Mouse (Mus musculus) E14TG2a.4 (cell line): ENCODE measurements around the gene Rnf126.

Experiments used
- CTCF ChIP-seq: conservative IDR thresholded peaks from 2 replicates; pipeline ENCODE4 v1.5.1; 2014; ENCODE audit warnings: low read length
- NANOG ChIP-seq: IDR thresholded peaks from 2 replicates; pipeline ENCODE4 v1.6.1; 2014; ENCODE audit warnings: borderline replicate concordance, low read length, mixed read lengths
- POU5F1 ChIP-seq: IDR thresholded peaks from 2 replicates; pipeline ENCODE4 v1.6.1; 2014; ENCODE audit warnings: low read length, borderline replicate concordance

DNA sequence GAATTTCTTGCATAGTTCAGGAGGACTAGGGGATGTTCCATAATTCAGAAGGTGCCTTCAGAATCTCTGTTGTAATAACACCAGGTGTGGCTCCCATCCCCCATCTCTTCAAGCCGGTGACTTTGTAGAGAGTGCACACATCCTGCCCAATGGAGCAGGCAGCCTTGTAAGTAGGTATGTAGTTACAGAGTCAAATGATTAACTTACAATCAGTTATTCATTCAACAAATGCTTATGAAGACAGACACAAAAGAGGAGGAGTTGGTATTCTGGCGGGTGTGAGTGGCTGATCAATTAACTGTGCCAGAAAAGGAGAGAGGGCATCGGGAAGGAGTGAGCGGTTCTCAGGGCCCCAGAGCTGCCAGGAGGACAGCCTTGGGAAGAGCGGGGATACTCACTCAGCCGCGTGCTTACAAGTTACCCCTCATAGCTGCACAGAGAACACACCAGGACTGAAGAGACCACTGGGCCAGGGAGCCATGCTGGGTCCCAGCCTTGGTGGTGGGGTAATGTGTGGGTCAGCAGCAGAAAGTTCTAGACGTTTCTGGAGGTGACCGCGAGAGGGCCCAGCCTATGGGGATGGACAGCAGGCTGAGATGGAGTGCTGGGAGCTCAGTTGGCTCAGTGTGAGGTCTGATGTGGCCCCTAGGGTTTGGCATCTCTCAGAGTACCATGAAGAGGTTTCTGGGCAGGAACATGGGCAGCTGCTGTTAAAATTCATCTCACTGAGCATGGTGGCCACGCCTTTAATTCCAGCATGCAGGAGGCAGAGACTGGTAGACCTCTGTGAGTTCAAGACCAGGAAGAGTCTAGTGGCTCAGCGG, 49.1 kb upstream of the Rnf126 start:
- TF ChIP-seq CTCF (no peak), NANOG (no peak), POU5F1 (no peak)
